Mouse (Mus musculus): ENCODE results near the gene A1bg.

DNA sequence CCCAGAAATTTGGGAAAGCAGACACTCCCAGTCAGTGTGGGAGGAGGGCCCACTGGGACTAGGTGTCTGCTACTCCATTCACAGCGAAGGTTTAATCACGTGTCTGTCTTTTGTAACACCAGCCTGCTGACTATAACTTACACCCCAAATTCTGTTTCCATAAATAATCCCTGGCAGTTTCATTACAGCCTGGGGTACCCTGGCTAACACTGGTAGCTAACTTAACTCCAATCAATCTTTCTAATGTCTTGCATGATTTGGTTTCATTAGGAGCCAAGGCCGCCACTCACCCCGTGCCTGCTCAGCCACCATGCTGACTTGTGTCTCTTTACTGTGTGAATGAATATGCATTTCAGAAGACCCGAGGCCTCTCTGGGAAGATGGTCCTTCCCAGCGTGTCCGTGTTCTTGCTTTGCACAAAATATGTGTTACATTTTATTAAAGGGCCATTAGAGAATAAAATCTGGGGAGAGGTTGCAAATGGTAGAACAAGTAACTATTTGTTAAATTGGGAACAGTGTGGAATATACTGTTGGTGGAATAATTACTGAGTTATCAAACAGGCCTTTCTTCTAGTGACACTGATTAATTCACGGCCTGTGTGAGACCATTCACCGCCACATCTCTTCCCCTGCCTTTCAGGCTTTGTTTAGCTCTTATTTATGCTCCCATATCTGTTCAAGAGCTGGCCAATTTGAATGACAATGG lies 45.2 kb upstream of the A1bg start:
- TF ChIP-seq POLR2A (IDR thresholded peaks at IDR 0.05; ENCODE audit: insufficient read depth, low read length) (no peak), EP300 (IDR thresholded peaks at IDR 0.05; ENCODE audit: insufficient read depth, low read depth, low read length) (no peak)

Measured in ES-Bruce4 (cell line).